Mouse (Mus musculus) liver, embryonic 14.5 days (tissue): ENCODE data around the gene Mtm1.

Source experiments
- CTCF ChIP-seq: IDR thresholded peaks from 2 replicates; pipeline ENCODE4 v1.5.1; 2016; ENCODE audit warnings: antibody characterized with exemption, low read depth, control low read depth
- EP300 ChIP-seq: IDR thresholded peaks from 2 replicates; pipeline ENCODE4 v1.6.1; 2016; ENCODE audit warnings: antibody characterized with exemption, low read depth

GRCm38 (mm10) chrX:71294191-71294590, 83.6 kb downstream of the Mtm1 start:
- TF ChIP-seq CTCF (no peak), EP300 (no peak)
